Mouse (Mus musculus) liver, adult 10 weeks (tissue): Measurements from ENCODE around the gene Gm5141. TPM values are rescaled to one million over a fixed set of nuclear protein-coding genes. Genes with fewer than 3 reads are reported as not detected.

ENCODE experiments used
- polyA plus RNA-seq: library from polyadenylated mRNA; stranded (reverse); fragments of 350-450 nt; fragmentation: Illumina TruSeq; extraction: RNeasy Lipid Tissue Mini Kit (QIAGEN cat#74804); gene quantifications from one replicate; pipeline ENCODE4 v1.2.3, GENCODE M21; 2014; ENCODE audit warnings: low read depth, low replicate concordance

Gm5141 gene
- polyA plus RNA-seq, result 0.87 TPM

GRCm38 (mm10) chr13:62785199-62786134, at the start of gene Gm5141:
Gene Gm5141 (minus strand): TSS chr13:62785808.

GRCm38 (mm10) chr13:62760432-62761415, 24.9 kb downstream of the Gm5141 start, which contains the start of gene Platr25:
Gene Platr25 (minus strand): TSS chr13:62760709.

Other genes with a start within 250 kb of the Gm5141 start
- gene Zfp935, start 227.3 kb downstream of the Gm5141 start, polyA plus RNA-seq, result 7.9 TPM
- gene Zfp934, start 214.6 kb downstream of the Gm5141 start, polyA plus RNA-seq, result 2.1 TPM
- 0.82 TPM for gene 6720489N17Rik, start 161.6 kb downstream of the Gm5141 start, polyA plus RNA-seq
- gene Platr25, start 25.1 kb downstream of the Gm5141 start, polyA plus RNA-seq, result 2.9 TPM
- gene Fbp2, start 72.6 kb upstream of the Gm5141 start, polyA plus RNA-seq, result not detected
- gene Fbp1, start 102.5 kb upstream of the Gm5141 start, polyA plus RNA-seq, result 612 TPM
- 16.3 TPM for gene 2010111I01Rik, start 179.1 kb upstream of the Gm5141 start, polyA plus RNA-seq